Mouse (Mus musculus) cerebellum, adult 2 months (tissue): ENCODE results near the gene Fam229b.

ENCODE experiments used
- CTCF ChIP-seq: fragments of 200-500 bp; IDR thresholded peaks from 2 replicates; pipeline ENCODE4 v1.5.1; 2011; ENCODE audit warnings: low read depth, mild to moderate bottlenecking, control low read depth, low read length, moderate library complexity, borderline replicate concordance; ENCODE audit not compliant: insufficient read depth
- POLR2A ChIP-seq: fragments of 200-500 bp; IDR thresholded peaks from 2 replicates; pipeline ENCODE4 v1.6.1; 2011; ENCODE audit warnings: low read length, control low read depth, borderline replicate concordance; ENCODE audit not compliant: insufficient read depth

DNA sequence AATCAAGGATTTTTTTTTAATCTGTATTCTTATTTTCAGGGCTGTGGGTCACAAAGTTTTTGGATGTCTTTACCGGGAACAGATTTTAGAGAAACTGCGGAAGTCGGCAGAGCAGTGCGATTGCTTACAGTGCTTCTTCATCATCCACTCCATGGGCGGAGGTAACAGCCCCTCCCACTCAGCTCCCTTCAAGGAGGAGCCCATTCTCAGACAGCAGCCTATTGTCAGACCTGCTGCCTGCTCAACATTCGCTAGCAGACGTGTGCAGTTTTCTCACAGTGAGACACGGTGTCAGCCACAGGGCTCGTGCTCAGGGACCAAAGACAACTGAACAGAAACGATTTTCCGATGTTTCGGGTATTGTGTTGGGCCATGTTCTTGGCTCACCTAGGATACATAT, 8.5 kb upstream of the Fam229b start:
- TF ChIP-seq CTCF (no peak), POLR2A (no peak)
